Mouse (Mus musculus) liver, embryonic 13.5 days (tissue): Measurements from ENCODE around the gene Fbxl17. TPM values are rescaled to one million over a fixed set of nuclear protein-coding genes. Genes with fewer than 3 reads are reported as not detected.

Experiments used
- ATAC-seq: fragments of 200-750 bp; cut with Nextera tagmentation; 2 replicates; pipeline ENCODE4 v1.8.0; 2017; ENCODE audit warnings: low read depth, mild to moderate bottlenecking, moderate number of reproducible peaks, moderate library complexity
- DNase-seq: peaks from one replicate; pipeline ENCODE4 v3.0.0; 2022
- H3K27ac ChIP-seq: fragments of 300-500 bp; sonication (generic); 2 replicates; pipeline ENCODE4 v1.5.1; 2015; ENCODE audit warnings: moderate library complexity, mild to moderate bottlenecking, inconsistent platforms
- H3K27me3 ChIP-seq: fragments of 300-500 bp; sonication (generic); 2 replicates; pipeline ENCODE4 v1.6.1; 2015; ENCODE audit warnings: mild to moderate bottlenecking, inconsistent platforms
- H3K36me3 ChIP-seq: fragments of 300-500 bp; sonication (generic); 2 replicates; pipeline ENCODE4 v1.6.1; 2015; ENCODE audit warnings: mild to moderate bottlenecking, inconsistent platforms
- H3K4me1 ChIP-seq: fragments of 300-500 bp; sonication (generic); replicated peaks from 2 replicates; pipeline ENCODE4 v1.6.1; 2015; ENCODE audit warnings: inconsistent platforms
- H3K4me2 ChIP-seq: fragments of 300-500 bp; sonication (generic); 2 replicates; pipeline ENCODE4 v1.6.1; 2015; ENCODE audit warnings: inconsistent platforms, mild to moderate bottlenecking, moderate library complexity
- H3K4me3 ChIP-seq: fragments of 300-500 bp; sonication (generic); replicated peaks from 2 replicates; pipeline ENCODE4 v1.5.1; 2015; ENCODE audit warnings: mild to moderate bottlenecking, inconsistent platforms
- H3K9ac ChIP-seq: fragments of 300-500 bp; sonication (generic); 2 replicates; pipeline ENCODE4 v1.6.1; 2015; ENCODE audit warnings: mild to moderate bottlenecking, inconsistent platforms
- H3K9me3 ChIP-seq: fragments of 300-500 bp; sonication (generic); replicated peaks from 2 replicates; pipeline ENCODE4 v1.6.1; 2016; ENCODE audit warnings: inconsistent platforms
- WGBS: fragments of 180-500 bp; shearing (Covaris S2); methylation state at CpG from one replicate; pipeline ENCODE4 v1.1.7; 2015; ENCODE audit not compliant: insufficient replicate concordance; 5-methylcytosine and 5-hydroxymethylcytosine counted together
- polyA plus RNA-seq: library from polyadenylated mRNA; unstranded; fragments of >200 nt; fragmentation: Nextera tagmentation; extraction: Ambion mirVana; gene quantifications from 2 replicates; pipeline ENCODE4 v1.2.1, GENCODE M21; 2015

Gene Fbxl17
- polyA plus RNA-seq, 1 experiment from 2014 or later, result 1.7 TPM

DNA sequence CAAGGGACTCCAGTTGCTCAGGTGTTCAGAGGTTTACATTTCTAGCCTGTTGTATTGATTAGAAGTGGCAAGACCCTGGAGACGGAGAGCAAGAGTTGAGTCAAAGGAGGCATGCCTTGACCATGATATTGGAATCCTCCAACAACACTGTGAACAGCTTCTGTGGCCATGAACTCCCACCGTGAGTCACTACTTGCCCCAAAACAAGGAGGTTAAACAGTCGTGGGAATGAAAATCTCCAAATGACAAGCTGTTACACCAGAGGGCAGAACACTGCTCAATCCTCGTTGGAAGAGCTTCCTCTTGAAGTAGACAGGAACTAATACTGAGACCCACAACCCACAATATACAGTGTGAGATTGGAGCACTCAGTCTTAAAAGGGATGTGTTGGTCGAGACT, 99.2 kb downstream of the Fbxl17 start:
- DNase-seq (no peak), ATAC-seq (no peak)
- Histone ChIP-seq H3K4me3 (no peak overlapping the region), H3K27me3 (no peaks in the 10 kb centered on the region), H3K4me1 (peaks cover 14% of the 10 kb centered on the region), H3K9ac (no peak overlapping the region), H3K36me3 (no peaks in the 10 kb centered on the region), H3K9me3 (no peaks in the 10 kb centered on the region), H3K4me2 (no peak overlapping the region), H3K27ac (no peak overlapping the region)
- 44% methylated on average over 5 of the region's 5 CpGs for WGBS

- DNase-seq (no peak), ATAC-seq (no peak)
- peaks cover 14% of the 10 kb centered on the region for H3K4me1 ChIP-seq
- H3K27me3 ChIP-seq, result no peaks in the 10 kb centered on the region
- H3K4me3 ChIP-seq, result no peak overlapping the region
- no peak overlapping the region for H3K9ac ChIP-seq
- H3K9me3 ChIP-seq, result no peaks in the 10 kb centered on the region
- H3K4me2 ChIP-seq, result no peak overlapping the region
- H3K27ac ChIP-seq, result no peak overlapping the region
- no peaks in the 10 kb centered on the region for H3K36me3 ChIP-seq
- 77% methylated on average over 8 of the region's 8 CpGs for WGBS
Observed at GRCm38 (mm10) chr17:63399816-63400215, 100.0 kb downstream of the Fbxl17 start.

- 71% methylated on average over 4 of the region's 4 CpGs for WGBS
- ATAC-seq, result peak; percentile 63; the same call in 1 of the 2 replicates
- H3K27ac ChIP-seq, result no peak overlapping the region
Observed at GRCm38 (mm10) chr17:63391506-63391905, 108.3 kb downstream of the Fbxl17 start.

DNA sequence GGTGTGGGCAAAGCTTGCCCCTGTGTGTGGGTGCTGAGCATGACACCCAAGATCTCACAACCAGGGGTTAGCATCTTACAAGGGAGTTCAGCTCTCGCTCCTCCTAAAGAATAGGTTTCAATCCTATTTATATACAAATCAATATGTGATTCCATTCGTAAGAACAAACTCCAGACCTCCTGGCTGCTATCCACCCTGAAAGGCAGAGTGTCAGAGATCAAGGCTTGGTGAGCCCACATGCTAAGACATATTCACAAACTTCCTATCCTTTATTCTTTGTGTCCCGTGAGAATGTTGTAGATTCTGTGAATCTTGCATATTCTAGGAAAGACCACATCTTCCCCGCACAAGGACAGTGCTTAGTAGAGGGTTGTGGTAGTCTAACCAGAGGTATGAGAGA, 108.9 kb downstream of the Fbxl17 start:
- ATAC-seq (no peak), DNase-seq (no peak)
- Histone ChIP-seq H3K27ac (no peak overlapping the region), H3K4me1 (peaks cover 16% of the 10 kb centered on the region), H3K36me3 (no peaks in the 10 kb centered on the region), H3K4me2 (no peak overlapping the region), H3K9me3 (no peaks in the 10 kb centered on the region), H3K9ac (no peak overlapping the region), H3K4me3 (no peak overlapping the region), H3K27me3 (no peaks in the 10 kb centered on the region)
- WGBS, result 76% methylated on average over 4 of the region's 4 CpGs

More at GRCm38 (mm10) chr17:63391506-63391905, 108.3 kb downstream of the Fbxl17 start:
- H3K27me3 ChIP-seq, result no peaks in the 10 kb centered on the region
- H3K36me3 ChIP-seq, result no peaks in the 10 kb centered on the region
- H3K9ac ChIP-seq, result no peak overlapping the region
- peaks cover 16% of the 10 kb centered on the region for H3K4me1 ChIP-seq
- no peaks in the 10 kb centered on the region for H3K9me3 ChIP-seq
- no peak overlapping the region for H3K4me3 ChIP-seq
- no peak for DNase-seq
- no peak overlapping the region for H3K4me2 ChIP-seq

DNA sequence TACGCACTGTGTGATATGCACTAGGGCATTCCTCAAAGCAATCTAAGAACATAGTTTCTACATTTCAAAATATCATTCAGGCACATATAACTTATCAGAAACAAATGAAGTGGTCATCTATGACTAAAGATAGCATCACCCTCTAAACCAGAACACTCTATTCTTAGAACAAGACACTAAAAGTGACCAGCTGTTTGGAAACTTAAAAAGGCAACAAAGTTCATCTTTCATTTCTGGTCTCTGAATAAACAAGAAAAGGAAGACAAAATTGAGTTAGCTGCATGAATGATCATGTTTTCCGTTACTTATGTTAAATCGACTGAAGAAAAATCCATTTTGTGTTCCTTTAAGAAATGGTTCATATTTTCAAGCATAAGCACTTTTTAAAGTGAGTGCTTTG, 128.8 kb downstream of the Fbxl17 start:
- Histone ChIP-seq H3K4me1 (no peaks in the 10 kb centered on the region), H3K4me3 (no peak overlapping the region), H3K9ac (no peak overlapping the region), H3K36me3 (no peaks in the 10 kb centered on the region), H3K27me3 (no peaks in the 10 kb centered on the region), H3K9me3 (no peaks in the 10 kb centered on the region), H3K27ac (no peak overlapping the region), H3K4me2 (no peak overlapping the region)
- DNase-seq (no peak), ATAC-seq (no peak)
- WGBS, result 83% methylated on average over 3 of the region's 3 CpGs

GRCm38 (mm10) chr17:63369631-63370310, 130.0 kb downstream of the Fbxl17 start:
- DNase-seq (no peak), ATAC-seq (no peak)
- H3K4me3 ChIP-seq, result no peak overlapping the region
- H3K9me3 ChIP-seq, result no peaks in the 10 kb centered on the region
- H3K4me1 ChIP-seq, result no peaks in the 10 kb centered on the region
- no peak overlapping the region for H3K27ac ChIP-seq
- no peaks in the 10 kb centered on the region for H3K36me3 ChIP-seq
- no peak overlapping the region for H3K4me2 ChIP-seq
- 68% methylated on average over 8 of the region's 8 CpGs for WGBS
- no peak overlapping the region for H3K9ac ChIP-seq
- no peaks in the 10 kb centered on the region for H3K27me3 ChIP-seq

DNA sequence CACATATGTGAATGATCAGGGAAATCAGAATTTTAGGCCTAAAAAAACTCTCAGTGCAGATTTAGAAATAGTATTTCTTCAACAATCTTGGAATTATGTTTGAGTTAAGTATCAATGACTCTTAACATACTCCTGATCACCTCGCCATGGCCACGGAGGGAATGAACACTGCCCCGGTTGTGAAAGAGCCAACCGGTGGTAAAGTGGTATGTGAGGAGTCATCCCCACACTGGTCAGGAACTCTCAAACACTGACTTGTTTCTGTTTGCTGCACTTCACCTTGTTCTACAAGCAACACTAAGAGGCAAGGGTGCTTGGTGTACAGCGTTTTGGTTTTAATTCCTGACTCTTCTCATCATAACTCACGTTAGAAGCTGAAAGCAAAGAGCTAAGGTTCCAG, 132.3 kb downstream of the Fbxl17 start:
- no peaks in the 10 kb centered on the region for H3K9me3 ChIP-seq
- no peak for DNase-seq

DNA sequence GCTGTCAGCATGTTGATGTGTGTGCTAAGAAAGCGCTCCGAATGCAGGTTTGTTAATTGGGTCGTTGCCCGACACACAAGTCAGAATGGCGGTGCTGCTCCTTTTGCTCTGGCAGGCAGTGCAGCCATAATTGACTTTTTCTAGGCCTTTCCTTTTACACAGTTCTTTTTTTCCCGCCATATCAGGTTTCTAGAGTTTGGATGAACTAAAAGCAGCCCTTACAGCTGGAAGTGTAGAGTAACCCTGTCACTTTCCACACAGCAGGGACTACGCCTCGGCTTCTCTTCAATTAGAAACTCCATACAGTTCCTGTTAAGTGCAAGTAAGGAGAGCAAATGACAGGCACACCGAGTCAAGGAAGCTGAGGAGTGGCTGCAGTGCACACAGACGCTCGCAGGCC, 133.8 kb downstream of the Fbxl17 start:
- H3K4me1 ChIP-seq, result no peaks in the 10 kb centered on the region
- H3K4me2 ChIP-seq, result no peak overlapping the region
- DNase-seq (no peak), ATAC-seq (no peak)
- H3K9me3 ChIP-seq, result no peaks in the 10 kb centered on the region
- H3K27ac ChIP-seq, result no peak overlapping the region
- 75% methylated on average over 11 of the region's 11 CpGs for WGBS
- no peaks in the 10 kb centered on the region for H3K27me3 ChIP-seq
- no peak overlapping the region for H3K9ac ChIP-seq
- H3K4me3 ChIP-seq, result no peak overlapping the region
- H3K36me3 ChIP-seq, result no peaks in the 10 kb centered on the region

More for the DNA sequence above, 132.3 kb downstream of the Fbxl17 start:
- Histone ChIP-seq H3K4me2 (no peak overlapping the region), H3K4me3 (no peak overlapping the region), H3K4me1 (no peaks in the 10 kb centered on the region), H3K36me3 (no peaks in the 10 kb centered on the region), H3K27ac (no peak overlapping the region), H3K27me3 (no peaks in the 10 kb centered on the region), H3K9ac (no peak overlapping the region)
- 72% methylated on average over 6 of the region's 6 CpGs for WGBS
- ATAC-seq, result no peak

- no peak overlapping the region for H3K9ac ChIP-seq
- no peak overlapping the region for H3K27ac ChIP-seq
- no peak overlapping the region for H3K4me3 ChIP-seq
- DNase-seq (no peak), ATAC-seq (no peak)
- H3K4me1 ChIP-seq, result no peaks in the 10 kb centered on the region
- WGBS, result 78% methylated on average over 7 of the region's 7 CpGs
- H3K27me3 ChIP-seq, result no peaks in the 10 kb centered on the region
- H3K9me3 ChIP-seq, result no peaks in the 10 kb centered on the region
- no peak overlapping the region for H3K4me2 ChIP-seq
- H3K36me3 ChIP-seq, result no peaks in the 10 kb centered on the region
Observed at GRCm38 (mm10) chr17:63364605-63365004, 135.2 kb downstream of the Fbxl17 start.

DNA sequence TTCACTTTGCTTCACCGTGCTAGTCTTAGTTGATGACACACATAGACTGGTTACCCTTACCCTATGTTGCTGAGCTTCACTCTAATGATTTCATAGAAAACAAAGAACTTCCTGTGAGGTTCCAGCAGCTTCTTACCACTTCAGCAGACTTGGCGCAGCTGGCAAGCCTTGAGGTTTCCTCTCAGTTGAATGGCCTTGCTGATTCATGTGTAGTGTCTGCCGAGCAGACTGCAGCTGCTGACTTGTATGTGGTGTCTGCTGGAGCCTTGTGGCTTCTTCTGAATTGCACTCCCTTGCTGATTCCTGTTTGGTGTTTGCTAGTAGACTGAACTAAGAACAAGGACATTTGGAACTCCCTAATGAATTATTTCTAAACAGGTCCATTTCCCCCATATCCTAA, 137.6 kb downstream of the Fbxl17 start:
- no peak for ATAC-seq
- H3K4me3 ChIP-seq, result no peak overlapping the region
- H3K4me1 ChIP-seq, result peaks cover 7% of the 10 kb centered on the region
- H3K9ac ChIP-seq, result no peak overlapping the region
- H3K9me3 ChIP-seq, result no peaks in the 10 kb centered on the region
- 68% methylated on average over 3 of the region's 3 CpGs for WGBS
- H3K27ac ChIP-seq, result no peak overlapping the region
- H3K27me3 ChIP-seq, result no peaks in the 10 kb centered on the region
- no peaks in the 10 kb centered on the region for H3K36me3 ChIP-seq
- DNase-seq, result no peak
- H3K4me2 ChIP-seq, result no peak overlapping the region

DNA sequence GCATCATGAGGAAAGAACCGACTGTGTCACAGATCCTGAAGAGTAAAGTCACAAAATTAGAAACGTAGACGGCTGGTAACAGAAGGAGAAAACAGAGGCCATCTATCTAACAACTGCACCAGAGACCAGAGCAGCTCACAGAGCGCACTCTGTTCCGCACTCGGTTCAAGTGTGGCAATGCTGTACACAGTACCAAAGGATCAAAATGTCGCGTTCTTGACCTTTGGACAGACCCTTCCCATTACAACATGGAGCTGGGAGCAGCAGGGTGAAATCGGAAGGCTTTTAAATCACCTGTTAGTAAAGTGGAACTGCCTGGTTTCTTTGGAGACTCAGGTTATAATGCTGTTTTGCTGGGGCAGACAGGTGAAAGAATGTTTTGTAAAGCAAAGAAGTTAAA, 138.1 kb downstream of the Fbxl17 start:
- H3K9ac ChIP-seq, result no peak overlapping the region
- no peaks in the 10 kb centered on the region for H3K27me3 ChIP-seq
- no peak for DNase-seq
- H3K27ac ChIP-seq, result no peak overlapping the region
- WGBS, result 80% methylated on average over 9 of the region's 9 CpGs
- peaks cover 7% of the 10 kb centered on the region for H3K4me1 ChIP-seq
- H3K36me3 ChIP-seq, result no peaks in the 10 kb centered on the region
- no peaks in the 10 kb centered on the region for H3K9me3 ChIP-seq
- no peak overlapping the region for H3K4me2 ChIP-seq
- H3K4me3 ChIP-seq, result no peak overlapping the region
- ATAC-seq, result peak; percentile 70; the same call in 1 of the 2 replicates

DNA sequence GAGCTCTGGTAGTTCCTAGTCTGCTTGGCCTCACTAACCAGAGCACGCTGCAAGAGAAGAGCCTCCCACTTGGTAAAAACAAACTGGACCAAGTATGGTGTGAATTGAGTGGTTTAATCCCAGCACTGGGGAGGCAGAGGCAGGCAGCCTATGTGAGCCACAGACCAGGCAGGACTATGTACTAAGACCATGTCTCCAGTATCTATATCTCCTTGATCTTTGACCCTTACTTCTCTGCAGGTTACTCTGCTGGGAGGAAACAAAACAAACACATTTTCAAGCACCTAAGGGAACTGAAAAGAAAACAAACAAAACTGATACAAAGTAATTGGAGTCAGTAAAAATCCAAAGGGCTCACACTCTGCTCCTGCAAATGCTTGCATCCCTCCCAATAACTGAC, 141.0 kb downstream of the Fbxl17 start:
- Histone ChIP-seq H3K36me3 (no peaks in the 10 kb centered on the region), H3K27ac (no peak overlapping the region), H3K4me3 (no peak overlapping the region), H3K9me3 (no peaks in the 10 kb centered on the region), H3K4me1 (peaks cover 7% of the 10 kb centered on the region), H3K27me3 (no peaks in the 10 kb centered on the region), H3K9ac (no peak overlapping the region), H3K4me2 (no peak overlapping the region)
- ATAC-seq, result no peak
- no peak for DNase-seq
- 62% methylated on average over 1 of the region's 1 CpGs for WGBS
